In the genomic region with DNA sequence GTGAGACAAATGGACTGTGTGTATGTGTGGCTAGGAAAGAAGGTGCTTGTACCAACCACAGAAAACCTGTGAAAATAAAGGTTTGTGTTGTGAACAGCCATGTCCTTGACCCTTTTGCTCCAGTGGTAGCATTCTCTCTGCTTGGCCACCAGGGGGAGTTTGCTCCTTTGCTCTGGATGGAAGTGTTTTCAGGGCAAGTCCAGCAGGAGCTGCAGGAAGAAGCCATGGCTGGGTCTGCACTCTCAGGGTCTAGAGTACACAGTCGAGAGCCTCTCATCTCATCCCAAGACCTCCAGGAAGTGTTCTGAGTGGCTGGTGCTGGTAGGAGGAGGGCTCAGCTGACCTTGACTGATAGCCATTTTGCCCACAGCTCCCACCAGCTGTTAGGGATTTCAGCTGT, we compare ENCODE assay signal across 11 mouse cellular contexts. TPM values are rescaled to one million over a fixed set of nuclear protein-coding genes. Genes with fewer than 3 reads are reported as not detected.
DNase-seq lines count a peak whose midpoint lies in the region; ATAC-seq lines count a peak whose summit lies in the region.
"Had no signal": no experiment of that assay in that cellular context is flagged by ENCODE, and none has a peak within 500 bp of the region (broad histone marks: within the 10 kb centered on the region; RNA-seq: fewer than 3 reads in every experiment).

No protein-coding gene starts in this region.

- 64% methylated on average over 1 of the region's 1 CpGs for WGBS in midbrain, embryonic 11.5 days
- 88% methylated on average over 1 of the region's 1 CpGs for WGBS in midbrain, embryonic 16.5 days

- H3K4me2 ChIP-seq in midbrain, embryonic 11.5 days, result no peak overlapping the region
- no peak overlapping the region for H3K4me2 ChIP-seq in midbrain, embryonic 16.5 days (ENCODE audit: low read length)
- H3K4me2 ChIP-seq: embryonic facial prominence, embryonic 12.5 days; limb, embryonic 13.5 days had no signal

- no peak overlapping the region for H3K9ac ChIP-seq in midbrain, embryonic 11.5 days (ENCODE audit: low read length)
- no peak overlapping the region for H3K9ac ChIP-seq in midbrain, embryonic 16.5 days (ENCODE audit: low read depth, low read length)
- H3K9ac ChIP-seq: embryonic facial prominence, embryonic 12.5 days; limb, embryonic 13.5 days had no signal

- no peaks in the 10 kb centered on the region for H3K36me3 ChIP-seq in midbrain, embryonic 11.5 days (ENCODE audit: control insufficient read depth, insufficient read depth, low read length)
- H3K36me3 ChIP-seq in midbrain, embryonic 16.5 days (ENCODE audit: control insufficient read depth, insufficient read depth, low read length), result no peaks in the 10 kb centered on the region
- H3K36me3 ChIP-seq: embryonic facial prominence, embryonic 12.5 days; limb, embryonic 13.5 days had no signal

- intact Hi-C loops in gastrocnemius, postnatal 14 days (cut with DNase I; ENCODE audit: low total_unique reads), result no loop called here
- intact Hi-C loops in gastrocnemius, postnatal 36 days (cut with DNase I), result loop anchor here (10.0 kb wide), 1 partner anchor 191 kb away; no protein-coding TSS in a partner anchor

- H3K27me3 ChIP-seq in midbrain, embryonic 11.5 days (ENCODE audit: control insufficient read depth, insufficient read depth, low read length), result no peaks in the 10 kb centered on the region
- no peaks in the 10 kb centered on the region for H3K27me3 ChIP-seq in midbrain, embryonic 16.5 days (ENCODE audit: control insufficient read depth, insufficient read depth, low read depth, low read length)
- H3K27me3 ChIP-seq: embryonic facial prominence, embryonic 12.5 days; limb, embryonic 13.5 days had no signal

- H3K4me1 ChIP-seq in midbrain, embryonic 11.5 days (ENCODE audit: control insufficient read depth, insufficient read depth, low read length), result no peaks in the 10 kb centered on the region
- H3K4me1 ChIP-seq in midbrain, embryonic 16.5 days (ENCODE audit: control insufficient read depth, insufficient read depth, low read length), result no peaks in the 10 kb centered on the region
- H3K4me1 ChIP-seq: embryonic facial prominence, embryonic 12.5 days; limb, embryonic 13.5 days had no signal

- peak; percentile 6 for DNase-seq in gastrocnemius, postnatal 14 days
- no peak for DNase-seq in gastrocnemius, postnatal 36 days
- peak; percentile 81 for DNase-seq in midbrain, embryonic 11.5 days (ENCODE audit: low spot score, missing footprints)
- peak; percentile 71 for DNase-seq in R1 (ENCODE audit: low read depth, low spot score)
- DNase-seq in retina, embryonic 14.5 days (ENCODE audit: low spot score), result peak; percentile 62
- no peak for DNase-seq in layer of hippocampus, adult 9-11 months

- no peak overlapping the region for H3K27ac ChIP-seq in midbrain, embryonic 11.5 days (ENCODE audit: low read depth, low read length)
- no peak overlapping the region for H3K27ac ChIP-seq in midbrain, embryonic 16.5 days (ENCODE audit: low read length)
- H3K27ac ChIP-seq: embryonic facial prominence, embryonic 12.5 days; limb, embryonic 13.5 days had no signal

- no peak for ATAC-seq in midbrain, embryonic 11.5 days (ENCODE audit: low FRiP score)
- no peak for ATAC-seq in midbrain, embryonic 16.5 days
- peak; percentile 42 for ATAC-seq in granulocyte monocyte progenitor cell, adult 5-6 weeks (replicated peaks; ENCODE audit: poor library complexity, severe bottlenecking)

- no peaks in the 10 kb centered on the region for H3K9me3 ChIP-seq in midbrain, embryonic 11.5 days (ENCODE audit: control insufficient read depth, low read length)
- H3K9me3 ChIP-seq in midbrain, embryonic 16.5 days (replicated peaks; ENCODE audit: control insufficient read depth, low read length, poor library complexity, severe bottlenecking), result no peaks in the 10 kb centered on the region
- H3K9me3 ChIP-seq: embryonic facial prominence, embryonic 12.5 days; limb, embryonic 13.5 days had no signal

- no peak overlapping the region for H3K4me3 ChIP-seq in midbrain, embryonic 11.5 days (ENCODE audit: low read depth, low read length)
- H3K4me3 ChIP-seq in midbrain, embryonic 16.5 days (ENCODE audit: low read depth, low read length), result no peak overlapping the region
- H3K4me3 ChIP-seq: embryonic facial prominence, embryonic 12.5 days; limb, embryonic 13.5 days had no signal

RNA-seq across cellular contexts. Expression of gene Olfr1402, which starts 27.5 kb away (rescaled TPM):
- not detected for total RNA-seq in gastrocnemius, postnatal 14 days (2021)
- total RNA-seq in gastrocnemius, postnatal 36 days (2021), result not detected
- polyA plus RNA-seq in midbrain, embryonic 11.5 days (2014; fragmentation: Nextera tagmentation; extraction: Ambion mirVana), result not detected in 2 replicates
- polyA plus RNA-seq in midbrain, embryonic 16.5 days (2015; fragmentation: Nextera tagmentation; extraction: Ambion mirVana), result not detected in 2 replicates
- total RNA-seq in granulocyte monocyte progenitor cell, adult 5-6 weeks (2014; fragmentation: Nextera tagmentation), result not detected in 2 replicates
- total RNA-seq in granulocyte monocyte progenitor cell, adult 5-6 weeks (2017), result not detected in 2 replicates
- polyA plus RNA-seq: embryonic facial prominence, embryonic 12.5 days; limb, embryonic 13.5 days; stomach, embryonic 16.5 days had no signal

Comparison
In these comparisons a context has a peak if more than half of its experiments do, and no peak if none do; other contexts are left out.
1. DNase-seq: peak in gastrocnemius, postnatal 14 days (single experiment), midbrain, embryonic 11.5 days (single experiment), R1 (single experiment) and retina, embryonic 14.5 days (single experiment); none in gastrocnemius, postnatal 36 days (0 of 2) and layer of hippocampus, adult 9-11 months (single experiment).